Mouse (Mus musculus) stomach, embryonic 16.5 days (tissue): ENCODE measurements at regions not wholly inside any gene's neighbourhood (a gene's known extent, or its start where the extent isn't known, plus 50 kb on each side); places are given as distances from the start of the nearest gene placed in this dataset.

Experiments used
- ATAC-seq: fragments of 200-750 bp; cut with Nextera tagmentation; 2 replicates; pipeline ENCODE4 v1.8.0; 2017; ENCODE audit warnings: moderate number of reproducible peaks, moderate TSS enrichment; ENCODE audit not compliant: insufficient read depth, low FRiP score
- H3K27ac ChIP-seq: fragments of 300-500 bp; sonication (generic); 2 replicates; pipeline ENCODE4 v1.5.1; 2014; ENCODE audit warnings: low read length
- H3K27me3 ChIP-seq: fragments of 300-500 bp; sonication (generic); 2 replicates; pipeline ENCODE4 v1.6.1; 2014; ENCODE audit warnings: low read length, control low read depth, mixed read lengths; ENCODE audit not compliant: control insufficient read depth, insufficient read depth
- H3K36me3 ChIP-seq: fragments of 300-500 bp; sonication (generic); 2 replicates; pipeline ENCODE4 v1.6.1; 2014; ENCODE audit warnings: low read length; ENCODE audit not compliant: control insufficient read depth, insufficient read depth
- H3K4me1 ChIP-seq: fragments of 300-500 bp; sonication (generic); 2 replicates; pipeline ENCODE4 v1.6.1; 2014; ENCODE audit warnings: low read length, control low read depth, mixed read lengths; ENCODE audit not compliant: control insufficient read depth, insufficient read depth
- H3K4me2 ChIP-seq: fragments of 300-500 bp; sonication (generic); 2 replicates; pipeline ENCODE4 v1.6.1; 2014; ENCODE audit warnings: low read depth, low read length, mixed read lengths
- H3K4me3 ChIP-seq: fragments of 300-500 bp; sonication (generic); replicated peaks from 2 replicates; pipeline ENCODE4 v1.5.1; 2014; ENCODE audit warnings: mild to moderate bottlenecking, low read length
- H3K9ac ChIP-seq: fragments of 300-500 bp; sonication (generic); 2 replicates; pipeline ENCODE4 v1.6.1; 2014; ENCODE audit warnings: low read length
- H3K9me3 ChIP-seq: fragments of 300-500 bp; sonication (generic); replicated peaks from 2 replicates; pipeline ENCODE4 v1.6.1; 2016; ENCODE audit warnings: low read length, control low read depth; ENCODE audit not compliant: control insufficient read depth
- WGBS: fragments of 180-500 bp; shearing (Covaris S2); extraction: QIAGEN DNeasy Blood & Tissue Kit; methylation state at CpG from one replicate; pipeline ENCODE4 v1.1.7; 2014; 5-methylcytosine and 5-hydroxymethylcytosine counted together

GRCm38 (mm10) chr12:25365600-25366267 is 268.8 kb upstream of the Id2 start:
- 47% methylated on average over 3 of the region's 3 CpGs for WGBS
- no peak for ATAC-seq

DNA sequence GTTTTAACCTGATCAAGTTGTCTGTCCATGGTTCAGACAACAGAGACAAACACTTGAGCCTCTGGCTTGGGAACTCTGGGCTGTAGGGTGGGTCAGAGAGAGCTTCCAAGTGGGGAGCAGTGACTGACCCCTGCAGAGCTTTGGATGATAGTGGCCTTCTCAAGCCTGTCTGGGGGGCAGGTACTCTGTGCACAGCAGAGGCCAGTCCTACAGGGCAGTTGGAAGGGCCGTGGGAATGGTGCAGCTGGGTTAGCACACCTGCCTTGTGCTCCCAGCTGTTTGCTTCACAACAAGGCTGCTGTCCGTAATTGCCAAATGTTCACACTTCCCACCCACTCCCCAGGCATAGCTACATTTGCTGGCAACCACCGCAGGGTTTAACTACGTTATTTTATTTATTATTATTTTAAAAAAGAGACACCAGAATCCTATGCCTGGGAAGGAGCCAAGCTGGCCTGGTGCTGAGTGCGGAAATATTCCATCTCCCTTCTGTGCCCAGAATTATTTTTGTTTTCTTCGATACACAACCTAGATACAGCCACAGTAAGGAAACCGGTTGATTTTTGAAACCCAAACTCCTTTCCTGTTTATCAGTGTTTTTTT is 268.1 kb upstream of the Id2 start:
- no peaks in the 10 kb centered on the region for H3K9me3 ChIP-seq
- no peak overlapping the region for H3K4me2 ChIP-seq
- no peak overlapping the region for H3K27ac ChIP-seq
- H3K27me3 ChIP-seq, result no peaks in the 10 kb centered on the region
- H3K9ac ChIP-seq, result no peak overlapping the region
- H3K4me1 ChIP-seq, result no peaks in the 10 kb centered on the region
- no peaks in the 10 kb centered on the region for H3K36me3 ChIP-seq
- WGBS, result 57% methylated on average over 7 of the region's 7 CpGs
- ATAC-seq, result 0 out of 2 replicates have a peak, but pooled peaks have one; percentile 29
- H3K4me3 ChIP-seq, result no peak overlapping the region

More at GRCm38 (mm10) chr12:25365600-25366267, 268.8 kb upstream of the Id2 start:
- H3K27ac ChIP-seq, result no peak overlapping the region
- H3K4me2 ChIP-seq, result no peak overlapping the region
- H3K9me3 ChIP-seq, result no peaks in the 10 kb centered on the region
- H3K27me3 ChIP-seq, result no peaks in the 10 kb centered on the region
- H3K36me3 ChIP-seq, result no peaks in the 10 kb centered on the region
- H3K4me1 ChIP-seq, result no peaks in the 10 kb centered on the region
- H3K4me3 ChIP-seq, result no peak overlapping the region
- no peak overlapping the region for H3K9ac ChIP-seq

DNA sequence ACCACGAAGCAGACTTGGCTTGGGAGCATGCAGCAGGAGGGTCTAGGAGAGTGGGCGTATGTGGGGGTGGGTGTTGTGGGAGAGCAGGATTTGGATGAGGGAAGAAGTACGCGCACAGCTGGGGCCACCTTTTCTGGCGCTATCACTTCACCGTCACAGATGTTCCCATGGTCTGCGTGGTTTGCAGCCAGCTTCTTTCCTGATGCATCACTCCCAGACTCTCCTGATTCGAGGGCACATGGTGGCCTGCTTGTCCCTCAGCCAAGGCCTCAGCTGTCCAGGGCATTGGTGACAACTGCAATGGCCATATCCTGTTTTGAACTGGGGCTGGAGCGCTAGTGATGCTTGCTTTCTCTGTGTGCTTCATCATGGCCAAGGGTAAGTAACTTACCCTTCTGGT is 266.9 kb upstream of the Id2 start:
- ATAC-seq, result no peak
- no peaks in the 10 kb centered on the region for H3K4me1 ChIP-seq
- no peak overlapping the region for H3K9ac ChIP-seq

DNA sequence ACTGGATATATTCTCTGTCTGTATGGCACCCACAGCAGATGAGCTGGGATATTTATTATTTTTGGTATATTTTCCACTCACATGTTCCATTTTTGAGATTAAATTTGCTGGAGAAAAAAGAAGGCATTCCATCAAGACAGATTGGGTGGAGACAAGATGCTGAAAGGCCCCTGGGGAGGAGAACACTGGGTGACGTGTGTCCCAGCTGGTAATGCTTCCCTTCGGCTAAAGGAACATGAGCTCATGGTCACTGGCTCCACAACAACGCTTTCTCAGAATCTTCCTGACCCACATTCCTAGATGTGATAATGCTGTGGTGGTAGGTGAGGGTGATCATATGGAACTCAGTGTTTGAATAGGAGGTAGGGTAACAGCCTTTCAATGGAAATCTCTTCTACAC is 266.4 kb upstream of the Id2 start:
- H3K4me2 ChIP-seq, result no peak overlapping the region
- no peaks in the 10 kb centered on the region for H3K9me3 ChIP-seq
- H3K36me3 ChIP-seq, result no peaks in the 10 kb centered on the region
- no peaks in the 10 kb centered on the region for H3K4me1 ChIP-seq
- no peak overlapping the region for H3K9ac ChIP-seq
- no peak for ATAC-seq
- 82% methylated on average over 3 of the region's 3 CpGs for WGBS
- H3K27me3 ChIP-seq, result no peaks in the 10 kb centered on the region
- no peak overlapping the region for H3K27ac ChIP-seq
- H3K4me3 ChIP-seq, result no peak overlapping the region

More for the DNA sequence above, 266.9 kb upstream of the Id2 start:
- 81% methylated on average over 9 of the region's 9 CpGs for WGBS
- Histone ChIP-seq H3K4me3 (no peak overlapping the region), H3K27ac (no peak overlapping the region), H3K4me2 (no peak overlapping the region), H3K36me3 (no peaks in the 10 kb centered on the region), H3K27me3 (no peaks in the 10 kb centered on the region), H3K9me3 (no peaks in the 10 kb centered on the region)

DNA sequence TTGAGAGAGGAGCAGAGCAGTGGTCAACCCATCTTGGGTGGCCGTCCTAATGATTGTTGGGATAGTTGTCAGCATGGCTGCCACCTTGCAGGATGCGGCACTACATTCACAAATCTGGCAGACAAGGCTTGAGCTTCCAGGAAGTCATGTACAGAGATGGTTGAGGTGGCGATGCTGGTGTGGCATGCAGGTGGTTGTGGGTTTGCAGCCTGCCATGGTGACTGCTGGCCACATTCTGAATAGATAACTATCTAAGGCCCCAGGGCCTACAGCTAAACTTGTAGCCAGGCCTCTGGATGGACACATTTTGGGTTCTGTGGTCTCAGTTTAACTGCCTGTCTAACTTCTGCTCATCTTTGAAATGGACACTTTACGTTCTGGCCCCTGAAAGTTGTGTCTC is 265.8 kb upstream of the Id2 start:
- Histone ChIP-seq H3K4me2 (no peak overlapping the region), H3K27me3 (no peaks in the 10 kb centered on the region), H3K9me3 (no peaks in the 10 kb centered on the region), H3K9ac (no peak overlapping the region), H3K27ac (no peak overlapping the region), H3K4me3 (no peak overlapping the region), H3K4me1 (no peaks in the 10 kb centered on the region), H3K36me3 (no peaks in the 10 kb centered on the region)
- no peak for ATAC-seq
- 93% methylated on average over 4 of the region's 4 CpGs for WGBS

DNA sequence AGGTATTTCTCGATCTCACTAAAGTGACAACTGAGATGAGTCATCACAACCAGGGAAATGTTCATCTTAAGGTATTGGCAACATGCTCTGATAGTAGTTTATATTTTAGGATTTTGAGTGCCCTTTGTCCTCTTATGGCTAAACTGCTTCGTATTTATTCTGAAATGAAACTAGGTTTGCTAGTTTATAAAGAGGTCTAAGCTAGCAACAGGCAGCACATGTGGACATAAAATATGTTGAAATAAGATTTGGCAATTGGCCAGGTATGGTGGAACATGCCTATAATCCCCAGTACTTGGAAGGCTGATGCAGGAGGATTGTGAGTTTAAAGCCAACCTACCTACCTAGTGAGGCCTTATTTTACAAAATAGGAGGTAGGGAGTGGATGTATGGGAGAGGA is 263.8 kb upstream of the Id2 start:
- Histone ChIP-seq H3K9me3 (no peaks in the 10 kb centered on the region), H3K4me3 (no peak overlapping the region), H3K4me1 (no peaks in the 10 kb centered on the region), H3K9ac (no peak overlapping the region), H3K27ac (no peak overlapping the region), H3K36me3 (no peaks in the 10 kb centered on the region), H3K4me2 (no peak overlapping the region), H3K27me3 (no peaks in the 10 kb centered on the region)
- 76% methylated on average over 2 of the region's 2 CpGs for WGBS
- no peak for ATAC-seq

GRCm38 (mm10) chr12:25359931-25360330 is 263.0 kb upstream of the Id2 start:
- no peak for ATAC-seq
- Histone ChIP-seq H3K9ac (no peak overlapping the region), H3K36me3 (no peaks in the 10 kb centered on the region), H3K4me2 (no peak overlapping the region), H3K27ac (no peak overlapping the region), H3K9me3 (no peaks in the 10 kb centered on the region), H3K4me1 (no peaks in the 10 kb centered on the region), H3K27me3 (no peaks in the 10 kb centered on the region), H3K4me3 (no peak overlapping the region)
- 85% methylated on average over 5 of the region's 5 CpGs for WGBS

- H3K27ac ChIP-seq, result no peak overlapping the region
- ATAC-seq, result no peak
- no peaks in the 10 kb centered on the region for H3K27me3 ChIP-seq
- H3K9me3 ChIP-seq, result no peaks in the 10 kb centered on the region
- 84% methylated on average over 8 of the region's 8 CpGs for WGBS
- no peak overlapping the region for H3K4me2 ChIP-seq
- H3K4me3 ChIP-seq, result no peak overlapping the region
- H3K36me3 ChIP-seq, result no peaks in the 10 kb centered on the region
- no peaks in the 10 kb centered on the region for H3K4me1 ChIP-seq
- no peak overlapping the region for H3K9ac ChIP-seq
These were observed 262.0 kb upstream of the Id2 start for GRCm38 (mm10) chr12:25358846-25359525.

- ATAC-seq, result no peak
- WGBS, result 73% methylated on average over 2 of the region's 2 CpGs
- no peaks in the 10 kb centered on the region for H3K27me3 ChIP-seq
- no peak overlapping the region for H3K9ac ChIP-seq
- H3K9me3 ChIP-seq, result no peaks in the 10 kb centered on the region
- H3K36me3 ChIP-seq, result no peaks in the 10 kb centered on the region
- H3K4me3 ChIP-seq, result no peak overlapping the region
- H3K4me1 ChIP-seq, result no peaks in the 10 kb centered on the region
- H3K27ac ChIP-seq, result no peak overlapping the region
- H3K4me2 ChIP-seq, result no peak overlapping the region
These were observed 259.8 kb upstream of the Id2 start for GRCm38 (mm10) chr12:25356774-25357173.
